Mouse (Mus musculus): Measurements from ENCODE around the gene Cracr2a.

DNA sequence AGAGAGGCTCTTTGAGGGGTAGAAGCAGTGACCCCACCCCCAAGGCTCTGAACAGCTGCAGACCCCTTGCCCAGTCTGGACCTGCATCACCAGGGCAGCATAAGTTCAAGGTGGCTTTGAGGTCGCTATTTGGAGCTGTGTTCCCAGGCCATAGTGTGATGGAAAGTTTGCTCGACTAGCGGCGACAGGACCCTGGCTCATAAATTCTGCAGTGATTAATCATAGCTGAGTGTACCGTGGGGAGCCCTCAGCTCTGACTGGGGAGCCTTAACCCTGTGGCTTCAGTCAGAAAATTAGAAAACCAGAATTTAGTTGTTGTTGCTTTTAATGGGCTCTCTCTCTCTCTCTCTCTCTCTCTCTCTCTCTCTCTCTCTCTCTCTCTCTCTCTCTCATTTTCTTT is 153.8 kb downstream of the Cracr2a start:
- TF ChIP-seq CTCF (IDR thresholded peaks at IDR 0.05; ENCODE audit: control insufficient read depth, insufficient read depth, insufficient read length) (no peak), USF1 (IDR thresholded peaks at IDR 0.05; ENCODE audit: low read depth) (no peak), MAX (IDR thresholded peaks at IDR 0.05) (no peak), MYOG (IDR thresholded peaks at IDR 0.05; ENCODE audit: control insufficient read depth, extremely low read depth, insufficient read length) (no peak), CEBPB (IDR thresholded peaks at IDR 0.05; ENCODE audit: low read depth) (no peak), FOSL1 (IDR thresholded peaks at IDR 0.05; ENCODE audit: insufficient read depth, low read length, poor library complexity, severe bottlenecking) (no peak)

All from C2C12 (cell line).